Mouse (Mus musculus): Measurements from ENCODE around the gene Rbm19. TPM values are rescaled to one million over a fixed set of nuclear protein-coding genes. Genes with fewer than 3 reads are reported as not detected.
A peak's percentile ranks its signal among the peaks of the same experiment; 100 is the strongest.

The Rbm19 gene
- total RNA-seq, 2 experiments from 2014 or later: 18.8 to 20.5 TPM

DNA sequence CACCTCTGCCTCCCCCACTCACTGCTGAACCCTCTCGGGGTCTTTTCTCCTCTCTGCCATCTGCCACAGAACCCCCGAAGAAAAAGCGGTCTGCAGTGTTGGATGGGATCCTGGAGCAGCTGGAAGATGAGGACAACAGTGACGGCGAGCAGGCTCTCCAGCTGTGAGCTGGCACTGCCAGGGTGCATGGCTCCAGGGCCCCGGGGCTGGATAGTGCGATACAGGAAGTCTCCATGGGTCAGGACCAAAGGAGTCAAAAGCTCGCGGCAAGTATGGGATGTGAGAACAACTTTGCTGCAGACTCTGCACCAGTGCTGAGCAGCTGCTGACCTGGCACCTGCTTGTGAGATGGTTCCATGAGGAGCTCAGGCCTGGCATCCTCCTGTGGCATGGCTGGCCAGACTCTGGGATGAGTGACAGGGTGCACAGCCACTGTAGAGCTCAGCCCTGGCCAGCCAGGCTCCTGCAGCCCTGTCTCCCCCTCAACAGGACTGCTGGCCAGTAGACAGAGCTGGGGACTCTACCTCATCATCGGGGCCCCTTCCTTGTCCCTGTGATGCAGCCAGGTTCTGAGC, 81.6 kb downstream of the Rbm19 start:
- Histone ChIP-seq H3K27ac (no peak overlapping the region), H3K4me3 (no peak overlapping the region)
- intact Hi-C loops (cut with DNase I): no loop called here
- DNase-seq: peak; percentile 68
- no peak for TF ChIP-seq CTCF (IDR thresholded peaks at IDR 0.05)

DNA sequence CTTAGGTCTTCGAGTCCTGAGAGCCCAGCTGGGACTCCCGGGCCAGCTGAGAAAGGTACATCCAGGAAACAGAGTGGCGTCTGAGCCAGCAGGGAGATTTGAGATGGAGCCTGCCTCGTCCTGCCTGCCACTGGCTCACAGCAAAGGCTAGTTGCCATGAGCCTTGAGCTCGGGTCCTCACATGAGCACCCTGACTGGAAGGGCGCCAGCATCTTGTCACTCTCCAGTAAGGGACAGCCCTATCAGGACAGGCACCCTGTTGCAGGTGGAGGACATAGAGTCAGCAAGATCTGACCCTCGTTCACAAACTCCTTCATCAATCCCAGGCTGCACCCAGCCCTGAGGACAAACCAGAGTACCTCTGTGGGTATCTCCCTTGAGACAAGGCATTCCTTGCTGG, 83.6 kb downstream of the Rbm19 start:
- no peak for TF ChIP-seq CTCF (IDR thresholded peaks at IDR 0.05)
- DNase-seq: peak; percentile 56
- H3K27ac ChIP-seq: no peak overlapping the region
- intact Hi-C loops (cut with DNase I): no loop called here
- H3K4me3 ChIP-seq: no peak overlapping the region

DNA sequence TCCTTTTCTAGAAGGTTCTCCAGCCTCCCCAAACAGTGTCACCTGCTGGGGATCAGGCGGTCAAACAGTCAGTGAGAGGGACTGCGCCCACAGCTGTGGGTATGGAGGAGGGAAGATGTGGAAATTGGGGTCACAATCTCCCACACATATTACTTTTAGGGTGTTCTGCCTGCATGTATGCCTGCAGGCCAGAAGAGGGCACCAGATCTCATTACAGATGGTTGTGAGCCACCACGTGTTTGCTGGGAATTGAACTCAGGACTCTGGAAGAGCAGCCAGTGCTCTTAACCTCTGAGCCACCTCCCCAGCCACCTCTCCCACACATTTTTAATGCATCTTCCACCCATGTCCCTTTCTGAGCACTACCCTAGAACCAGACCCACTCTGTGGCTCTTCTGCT, 88.1 kb downstream of the Rbm19 start:
- no peak overlapping the region for H3K27ac ChIP-seq
- TF ChIP-seq CTCF (IDR thresholded peaks at IDR 0.05): peak; percentile 31; the same call in 1 of the 2 replicates
- intact Hi-C loops (cut with DNase I): no loop called here
- no peak overlapping the region for H3K4me3 ChIP-seq
- no peak for DNase-seq

DNA sequence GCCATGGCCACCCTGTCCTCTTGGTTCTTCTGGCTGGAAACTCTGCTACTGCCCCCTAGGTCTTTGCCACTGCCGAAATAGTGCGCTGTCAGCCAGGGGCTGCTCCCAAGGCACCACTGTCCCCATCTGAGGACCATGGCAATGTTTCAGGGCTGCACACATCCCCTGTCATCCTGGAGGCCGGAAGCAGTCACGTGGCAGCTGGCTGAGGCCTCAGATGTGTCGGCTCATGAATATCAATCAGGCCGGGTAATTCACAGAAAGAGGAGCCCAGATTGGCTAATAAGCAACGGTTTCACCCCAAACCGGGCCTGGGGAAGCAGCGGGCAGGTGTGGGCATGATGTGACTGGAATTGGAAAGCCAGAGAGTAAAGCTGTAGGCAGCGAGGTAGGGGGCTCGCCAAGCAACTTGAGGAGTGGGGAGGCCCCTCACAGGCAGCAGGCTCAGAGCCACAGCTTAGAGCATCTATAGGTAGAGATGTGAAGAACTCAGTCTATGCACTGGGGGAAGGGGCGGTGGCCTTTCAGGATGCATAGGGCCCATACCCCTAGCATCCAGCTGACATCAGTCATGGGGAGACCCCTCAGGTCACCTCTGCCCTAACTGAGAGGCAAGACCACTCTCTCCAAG, 90.2 kb downstream of the Rbm19 start:
- DNase-seq: no peak
- intact Hi-C loops (cut with DNase I): no loop called here
- TF ChIP-seq CTCF (IDR thresholded peaks at IDR 0.05): no peak
- Histone ChIP-seq H3K27ac (no peak overlapping the region), H3K4me3 (no peak overlapping the region)

DNA sequence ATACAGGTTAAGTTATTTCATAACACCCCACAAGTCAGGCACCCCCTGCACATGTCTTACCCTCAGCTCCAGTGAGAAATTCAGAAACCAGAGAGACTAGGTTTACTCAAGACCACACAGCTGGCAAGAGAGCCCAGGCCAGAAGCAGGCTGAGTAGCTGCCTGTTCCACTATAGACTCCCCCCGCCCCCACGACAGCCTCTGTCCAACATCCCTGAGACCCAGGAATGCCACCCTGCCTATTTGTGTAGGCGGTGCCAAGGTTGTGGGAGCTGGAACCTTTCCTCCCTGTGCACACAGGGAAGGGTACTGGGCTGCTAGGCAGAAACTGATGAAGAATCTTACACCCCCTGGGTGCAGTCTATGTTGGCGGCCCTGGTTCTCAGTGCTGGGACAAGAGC, 91.2 kb downstream of the Rbm19 start:
- TF ChIP-seq CTCF (IDR thresholded peaks at IDR 0.05): no peak
- Histone ChIP-seq H3K4me3 (no peak overlapping the region), H3K27ac (no peak overlapping the region)
- intact Hi-C loops (cut with DNase I): no loop called here
- DNase-seq: no peak

DNA sequence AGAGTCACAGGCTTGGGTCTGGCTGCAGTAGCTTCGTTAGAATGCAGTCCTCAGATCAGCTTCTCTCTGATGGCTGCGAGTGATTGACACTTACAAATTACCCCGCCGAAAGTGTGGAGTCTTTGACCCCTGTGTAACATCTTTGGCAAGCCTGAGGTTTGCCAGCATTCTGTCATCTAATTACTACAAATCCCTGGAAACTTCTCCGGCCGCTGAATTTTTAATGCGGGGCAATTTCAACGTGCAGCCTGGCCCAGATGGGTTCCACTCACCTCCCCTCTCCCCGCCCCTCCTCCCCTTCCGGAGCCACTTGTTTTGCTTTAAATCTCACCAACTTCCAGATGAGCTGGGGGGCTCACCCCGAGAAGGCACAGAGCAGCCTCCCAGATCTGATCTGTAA, 94.4 kb downstream of the Rbm19 start:
- DNase-seq: no peak
- intact Hi-C loops (cut with DNase I): loop anchor here (1.0 to 5.0 kb wide), 3 partner anchors 38 to 230 kb away; no protein-coding TSS in a partner anchor
- no peak for TF ChIP-seq CTCF (IDR thresholded peaks at IDR 0.05)
- H3K4me3 ChIP-seq: peak overlapping the region; percentile 56
- H3K27ac ChIP-seq: peak overlapping the region; percentile 63

DNA sequence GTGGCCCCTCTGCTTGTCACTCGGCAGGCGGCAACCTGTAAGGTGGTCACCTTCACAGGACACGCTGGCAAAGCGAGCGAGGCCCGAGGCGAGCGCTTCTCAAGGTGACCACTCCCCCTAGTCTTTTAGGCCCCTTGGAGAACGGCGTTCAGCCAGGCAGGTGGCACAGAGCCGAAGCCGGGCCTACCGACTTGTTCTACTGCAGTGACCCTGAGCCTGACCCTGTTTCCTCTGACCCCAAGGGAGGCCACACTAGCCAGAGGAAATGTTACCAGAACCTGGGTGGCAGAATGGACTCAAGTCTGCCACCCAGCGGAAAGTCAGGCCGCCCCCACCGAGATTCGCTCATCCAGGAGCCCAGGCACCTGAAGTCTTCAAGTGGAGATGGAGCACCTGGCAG, 94.9 kb downstream of the Rbm19 start:
- DNase-seq: peak; percentile 58
- H3K4me3 ChIP-seq: peak overlapping the region; percentile 56

DNA sequence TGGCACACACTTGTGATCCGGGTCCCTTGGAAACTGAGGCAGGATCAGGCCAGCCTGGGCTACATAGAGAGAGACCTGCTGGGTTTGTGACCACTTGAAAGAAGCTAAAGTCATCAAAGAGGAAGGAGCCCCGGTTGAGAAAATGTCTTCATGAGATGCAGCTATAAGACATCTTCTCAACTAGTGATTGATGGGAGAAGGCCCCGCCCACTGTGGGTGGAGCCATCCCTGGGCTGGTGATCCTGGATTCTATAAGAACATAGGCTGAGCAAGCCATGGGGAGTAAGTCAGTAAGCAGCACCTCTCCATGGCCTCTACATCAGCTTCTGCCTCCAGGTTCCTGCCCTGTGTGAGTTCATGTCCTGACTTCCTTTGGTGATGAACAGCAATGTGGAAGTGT, 98.2 kb downstream of the Rbm19 start:
- no peak overlapping the region for H3K27ac ChIP-seq
- no peak overlapping the region for H3K4me3 ChIP-seq
- intact Hi-C loops (cut with DNase I): loop anchor here (5.0 kb wide), 1 partner anchor 42 kb away; no protein-coding TSS in a partner anchor
- DNase-seq: no peak
- no peak for TF ChIP-seq CTCF (IDR thresholded peaks at IDR 0.05)

More for the DNA sequence above, 94.9 kb downstream of the Rbm19 start:
- peak; percentile 79 for TF ChIP-seq CTCF (IDR thresholded peaks at IDR 0.05)
- intact Hi-C loops (cut with DNase I): loop anchor here (1.0 to 5.0 kb wide), 3 partner anchors 39 to 230 kb away; no protein-coding TSS in a partner anchor
- H3K27ac ChIP-seq: peak overlapping the region; percentile 63

DNA sequence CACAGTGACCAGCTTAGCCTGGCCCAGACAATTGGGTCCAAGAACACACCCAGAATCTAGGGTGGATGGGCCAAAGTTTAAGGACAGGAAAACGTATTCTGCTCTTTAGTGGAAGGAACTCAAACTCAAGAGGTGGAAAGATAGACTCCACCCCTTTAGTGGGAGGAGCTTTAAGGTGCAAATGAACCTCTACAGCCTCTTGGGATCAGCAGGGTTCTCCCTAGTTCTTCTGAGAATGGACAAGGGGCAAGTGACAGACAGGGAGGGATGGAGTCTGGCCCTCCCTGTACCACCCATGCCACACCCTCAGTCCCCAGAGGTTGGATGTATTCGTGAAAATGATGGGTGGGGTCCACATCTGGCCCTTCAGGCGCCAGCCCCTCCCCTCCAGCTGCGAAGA, 105.0 kb downstream of the Rbm19 start:
- no peak for TF ChIP-seq CTCF (IDR thresholded peaks at IDR 0.05)
- Histone ChIP-seq H3K27ac (no peak overlapping the region), H3K4me3 (no peak overlapping the region)
- no peak for DNase-seq
- intact Hi-C loops (cut with DNase I): no loop called here

DNA sequence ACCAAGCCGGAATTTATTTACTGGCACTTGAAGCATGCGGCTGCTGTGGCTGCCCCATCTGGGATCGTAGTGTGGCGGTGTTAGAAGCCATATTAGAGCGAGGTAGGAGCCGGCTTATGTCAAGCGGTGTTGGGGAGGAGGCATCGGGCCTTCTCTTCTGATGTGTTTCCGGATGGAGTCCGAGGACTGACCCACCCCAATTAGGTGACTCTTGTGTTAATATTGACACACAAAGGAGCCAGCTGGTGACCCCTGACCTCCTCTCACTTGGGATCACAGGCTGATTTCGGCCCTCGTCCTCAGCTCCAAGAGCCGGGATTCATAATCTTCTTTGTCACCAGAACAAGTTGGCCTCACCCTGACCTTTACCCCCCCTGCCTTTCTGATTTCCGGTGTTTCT, 109.1 kb downstream of the Rbm19 start:
- DNase-seq: no peak
- TF ChIP-seq CTCF (IDR thresholded peaks at IDR 0.05): no peak
- Histone ChIP-seq H3K27ac (no peak overlapping the region), H3K4me3 (no peak overlapping the region)
- intact Hi-C loops (cut with DNase I): no loop called here

DNA sequence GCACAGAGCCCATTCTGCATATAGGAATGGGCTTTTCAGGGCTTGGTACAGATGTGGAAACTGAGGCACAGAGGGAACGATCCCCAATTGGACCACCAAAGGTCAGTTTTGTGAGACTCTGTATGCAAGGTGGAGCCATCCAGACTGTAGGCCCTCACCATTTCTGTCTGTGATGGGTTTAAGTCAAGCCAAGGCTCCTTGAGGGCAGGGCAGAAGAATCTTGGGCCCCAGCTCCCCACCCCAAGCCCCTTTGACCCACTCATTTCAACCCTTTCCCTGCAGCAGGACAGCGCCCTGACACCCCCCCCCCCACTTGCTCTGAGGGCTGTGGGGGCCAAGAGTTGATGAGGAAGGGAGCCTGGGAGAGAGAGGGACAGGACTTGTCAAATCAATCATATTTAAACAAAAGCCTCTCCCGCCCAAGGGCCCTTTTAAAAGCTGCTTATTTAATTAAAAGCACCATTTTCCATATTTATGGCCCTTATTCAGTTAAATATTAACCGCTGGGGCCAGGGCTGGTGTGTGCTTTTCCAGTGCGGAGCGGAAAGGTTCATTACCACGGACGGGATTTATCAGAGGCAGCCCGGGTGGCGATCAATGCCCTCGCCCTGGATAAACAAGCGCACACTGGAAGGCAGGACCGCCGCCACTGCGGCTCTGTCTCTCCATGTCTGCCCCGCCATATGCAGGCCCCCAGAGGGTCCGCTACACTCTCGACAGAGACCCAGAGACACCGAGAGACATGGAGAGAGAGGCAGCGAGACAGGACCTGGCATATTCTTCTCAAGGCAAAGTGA, 112.5 kb downstream of the Rbm19 start:
- intact Hi-C loops (cut with DNase I): no loop called here
- no peak for TF ChIP-seq CTCF (IDR thresholded peaks at IDR 0.05)
- Histone ChIP-seq H3K4me3 (no peak overlapping the region), H3K27ac (no peak overlapping the region)
- DNase-seq: no peak

DNA sequence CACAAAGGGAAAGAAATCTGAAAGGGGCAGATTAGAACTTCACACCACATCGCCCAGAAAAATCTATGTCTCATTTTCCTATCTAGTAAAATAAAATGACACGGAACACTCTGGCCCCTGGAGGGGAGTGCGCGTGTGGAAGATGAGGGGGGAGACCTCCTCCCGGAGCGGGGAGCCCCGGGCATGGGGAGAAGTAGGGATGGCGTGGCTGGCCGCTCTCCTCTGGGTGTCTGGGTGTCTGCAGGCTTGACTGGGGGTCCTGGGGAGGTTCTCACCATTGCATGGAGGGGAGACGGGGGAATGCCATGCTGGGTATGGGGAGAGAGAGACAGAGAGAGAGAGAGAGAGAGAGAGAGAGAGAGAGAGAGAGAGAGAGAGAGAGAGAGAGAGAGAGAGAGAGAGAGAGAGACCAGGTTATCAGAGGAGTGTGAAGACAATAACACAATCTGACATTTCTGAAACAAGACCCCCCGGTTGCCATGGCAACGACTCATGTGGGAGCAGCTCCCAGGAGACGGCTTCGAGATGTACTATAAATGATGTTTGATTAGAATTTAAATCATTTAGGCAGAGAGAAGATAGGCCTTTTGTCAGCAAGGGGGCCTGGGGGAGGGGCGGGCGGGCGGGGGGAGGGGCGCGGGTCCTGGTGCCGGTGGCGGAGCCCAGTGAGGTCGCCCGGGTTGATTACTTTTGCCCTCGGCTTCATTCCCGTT, 115.3 kb downstream of the Rbm19 start:
- H3K4me3 ChIP-seq: no peak overlapping the region
- no peak for TF ChIP-seq CTCF (IDR thresholded peaks at IDR 0.05)
- no peak for DNase-seq
- intact Hi-C loops (cut with DNase I): no loop called here
- H3K27ac ChIP-seq: no peak overlapping the region

DNA sequence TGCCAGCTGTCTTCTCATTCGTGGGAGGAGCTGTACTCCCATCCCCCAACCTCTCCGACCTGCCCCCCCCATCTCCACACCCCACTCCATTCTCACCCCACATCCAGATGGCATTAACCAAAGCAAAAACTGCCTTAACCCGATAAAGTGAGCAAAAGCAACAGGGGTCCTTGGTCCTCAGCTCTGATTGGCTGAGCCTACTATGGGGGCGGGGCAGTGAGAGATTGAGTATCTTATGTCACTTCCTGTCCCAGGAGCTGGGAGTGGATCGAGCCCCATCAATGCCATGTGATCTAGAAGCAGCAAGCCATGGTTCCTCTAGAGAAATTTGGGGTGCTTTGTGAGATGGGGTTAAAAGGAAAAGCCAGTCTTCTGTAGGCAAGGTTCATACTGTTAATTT, 118.9 kb downstream of the Rbm19 start:
- H3K27ac ChIP-seq: no peak overlapping the region
- no peak for DNase-seq
- TF ChIP-seq CTCF (IDR thresholded peaks at IDR 0.05): no peak
- intact Hi-C loops (cut with DNase I): no loop called here
- H3K4me3 ChIP-seq: no peak overlapping the region

All from gastrocnemius, adult 2 months (tissue).